Mouse (Mus musculus) right cerebral cortex, postnatal 14 days (tissue): ENCODE data around the gene Gm9508.

Source experiments
- DNase-seq: peaks from one replicate; pipeline ENCODE4 v3.0.0; 2022

Gene Gm9508

GRCm38 (mm10) chr10:77667402-77667801, 29.6 kb downstream of the Gm9508 start:
- no peak for DNase-seq

GRCm38 (mm10) chr10:77666342-77666741, 30.7 kb downstream of the Gm9508 start:
- DNase-seq, result no peak

GRCm38 (mm10) chr10:77663949-77664665, 32.9 kb downstream of the Gm9508 start:
- no peak for DNase-seq

- no peak for DNase-seq
Measured at GRCm38 (mm10) chr10:77658286-77658994, 38.6 kb downstream of the Gm9508 start.

GRCm38 (mm10) chr10:77652046-77652445, 45.0 kb downstream of the Gm9508 start:
- DNase-seq, result no peak

- no peak for DNase-seq
Measured at GRCm38 (mm10) chr10:77647901-77648300, 49.1 kb downstream of the Gm9508 start.

- no peak for DNase-seq
Measured at GRCm38 (mm10) chr10:77647461-77647860, 49.6 kb downstream of the Gm9508 start.
